8 mouse cellular contexts compared by ENCODE assay signal in the genomic region with DNA sequence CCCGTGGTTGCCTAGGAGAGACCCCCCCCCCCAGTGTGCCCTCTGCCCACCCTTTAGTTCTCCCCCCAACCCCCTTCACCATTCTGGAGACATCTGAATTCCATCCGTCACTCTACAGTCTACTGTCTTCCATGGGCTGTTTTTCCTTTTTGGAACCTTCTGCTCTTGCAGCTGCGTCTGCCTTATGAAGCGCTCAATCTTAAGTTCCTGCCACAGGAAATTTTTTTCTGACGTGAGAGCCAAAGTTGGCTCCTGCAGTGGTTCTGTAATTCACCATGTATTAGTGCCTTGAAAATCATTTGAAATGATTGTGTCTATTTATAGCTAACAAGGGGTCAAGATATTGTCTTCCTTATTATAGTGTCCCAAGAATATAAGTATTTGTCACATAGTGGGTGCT. TPM values are rescaled to one million over a fixed set of nuclear protein-coding genes. Genes with fewer than 3 reads are reported as not detected.
A peak's percentile ranks its signal among the peaks of the same experiment; 100 is the strongest.
DNase-seq lines count a peak whose midpoint lies in the region; ATAC-seq and TF ChIP-seq lines count a peak whose summit lies in the region.

No protein-coding gene starts in this region.

- DNase-seq in lung, adult 2 months, result no peak
- no peak for DNase-seq in lung, postnatal 14 days
- no peak for DNase-seq in limb, embryonic 14.5 days (ENCODE audit: low spot score)
- DNase-seq in spleen, postnatal 10 days (ENCODE audit: low spot score in 2 of 2), result no peak
- DNase-seq in gastrocnemius, postnatal 14 days, result no peak
- no peak for DNase-seq in embryo, embryonic 10 days (ENCODE audit: low spot score)

- no peaks in the 10 kb centered on the region for H3K9me3 ChIP-seq in forebrain, embryonic 12.5 days
- no peaks in the 10 kb centered on the region for H3K9me3 ChIP-seq in limb, embryonic 14.5 days (ENCODE audit: control insufficient read depth, low read length)

- H3K4me1 ChIP-seq in lung, adult 2 months (ENCODE audit: control insufficient read depth, insufficient read depth, low read length), result peaks cover 33% of the 10 kb centered on the region
- H3K4me1 ChIP-seq in forebrain, embryonic 12.5 days, result peaks cover 22% of the 10 kb centered on the region
- H3K4me1 ChIP-seq in limb, embryonic 14.5 days (ENCODE audit: control insufficient read depth, insufficient read depth, low read length), result peaks cover 12% of the 10 kb centered on the region
- H3K4me1 ChIP-seq in olfactory bulb, adult 2 months (ENCODE audit: control insufficient read depth, insufficient read depth, low read length), result peaks cover 19% of the 10 kb centered on the region

- H3K27me3 ChIP-seq in forebrain, embryonic 12.5 days, result peaks cover 4% of the 10 kb centered on the region
- no peaks in the 10 kb centered on the region for H3K27me3 ChIP-seq in limb, embryonic 14.5 days (ENCODE audit: control insufficient read depth, insufficient read depth, low read length)

- H3K27ac ChIP-seq in forebrain, embryonic 12.5 days, result no peak overlapping the region
- peak overlapping the region; percentile 81; the same call in 1 of the 2 replicates for H3K27ac ChIP-seq in limb, embryonic 14.5 days (replicated peaks; ENCODE audit: low read depth, low read length)
- H3K27ac ChIP-seq in olfactory bulb, adult 2 months (ENCODE audit: insufficient read depth, low read depth, low read length), result peak overlapping the region; percentile 86; the same call in 1 of the 2 replicates

- H3K36me3 ChIP-seq in forebrain, embryonic 12.5 days (replicated peaks), result peaks cover 31% of the 10 kb centered on the region
- H3K36me3 ChIP-seq in limb, embryonic 14.5 days (ENCODE audit: control insufficient read depth, insufficient read depth, low read length), result peaks cover 33% of the 10 kb centered on the region

- 24% methylated on average over 5 of the region's 5 CpGs for WGBS in lung, adult 2 months
- WGBS in forebrain, embryonic 12.5 days, result 76% methylated on average over 5 of the region's 5 CpGs
- WGBS in limb, embryonic 14.5 days, result 61% methylated on average over 5 of the region's 5 CpGs
- 46% methylated on average over 5 of the region's 5 CpGs for WGBS in olfactory bulb, adult 2 months

- H3K9ac ChIP-seq in forebrain, embryonic 12.5 days, result no peak overlapping the region
- H3K9ac ChIP-seq in limb, embryonic 14.5 days (ENCODE audit: low read depth, low read length, severe bottlenecking), result no peak overlapping the region

- intact Hi-C loops in gastrocnemius, postnatal 14 days (cut with DNase I; ENCODE audit: low total_unique reads), result no loop called here

- H3K4me3 ChIP-seq in lung, adult 2 months (replicated peaks; ENCODE audit: extremely low read depth, low read depth, low read length), result peak overlapping the region; percentile 64
- peak overlapping the region; percentile 50; the same call in 1 of the 2 replicates for H3K4me3 ChIP-seq in forebrain, embryonic 12.5 days (replicated peaks)
- peak overlapping the region; percentile 59 for H3K4me3 ChIP-seq in limb, embryonic 14.5 days (replicated peaks; ENCODE audit: low read length)
- peak overlapping the region; percentile 67 for H3K4me3 ChIP-seq in olfactory bulb, adult 2 months (ENCODE audit: insufficient read depth, low read depth, low read length)

- no peak for TF ChIP-seq POLR2A in lung, adult 2 months (IDR thresholded peaks at IDR 0.05; ENCODE audit: borderline replicate concordance, extremely low read depth, low read depth, low read length)
- no peak for TF ChIP-seq POLR2A in limb, embryonic 14.5 days (IDR thresholded peaks at IDR 0.05; ENCODE audit: borderline replicate concordance, extremely low read depth, insufficient read depth, insufficient read length)
- no peak for TF ChIP-seq POLR2A in olfactory bulb, adult 2 months (IDR thresholded peaks at IDR 0.05; ENCODE audit: insufficient read depth, low read depth, low read length)

- TF ChIP-seq CTCF in lung, adult 2 months (IDR thresholded peaks at IDR 0.05; ENCODE audit: insufficient read depth, low read length), result no peak
- no peak for TF ChIP-seq CTCF in olfactory bulb, adult 2 months (IDR thresholded peaks at IDR 0.05; ENCODE audit: insufficient read depth, low read depth, low read length)

- no peak for ATAC-seq in forebrain, embryonic 12.5 days (ENCODE audit: low FRiP score)
- ATAC-seq in limb, embryonic 14.5 days (ENCODE audit: low FRiP score, low read depth), result no peak

- H3K4me2 ChIP-seq in forebrain, embryonic 12.5 days, result peak overlapping the region; percentile 82
- peak overlapping the region; percentile 93 for H3K4me2 ChIP-seq in limb, embryonic 14.5 days (replicated peaks; ENCODE audit: low read depth, low read length, severe bottlenecking)

RNA-seq across cellular contexts. Expression of a gene that starts 6.3 kb away (rescaled TPM):
- polyA plus RNA-seq in lung, adult 2 months (2012; rRNA removed), result 395 and 450 TPM in 2 replicates
- 27.3 and 27.8 TPM in 2 replicates for polyA plus RNA-seq in forebrain, embryonic 12.5 days (2016; fragmentation: Nextera tagmentation; extraction: Ambion mirVana)
- polyA plus RNA-seq in limb, embryonic 14.5 days (2012; rRNA removed), result 45.3 and 52.3 TPM in 2 replicates
- polyA plus RNA-seq in limb, embryonic 14.5 days (2014; fragmentation: Nextera tagmentation; extraction: Ambion mirVana), result 31.1 and 32.1 TPM in 2 replicates
- not detected in 2 replicates for polyA plus RNA-seq in olfactory bulb, adult 2 months (2012; ENCODE audit: insufficient read depth, insufficient read length, low replicate concordance, missing spikeins)
- 10 to 100 TPM; 20.8 to 35.1 TPM for total RNA-seq in gastrocnemius, postnatal 14 days (2021)

RNA-seq across cellular contexts. Expression of a gene that starts 7.8 kb away (rescaled TPM):
- polyA plus RNA-seq in lung, adult 2 months (2012; rRNA removed), result 506 and 507 TPM in 2 replicates
- polyA plus RNA-seq in forebrain, embryonic 12.5 days (2016; fragmentation: Nextera tagmentation; extraction: Ambion mirVana), result 686 and 713 TPM in 2 replicates
- 1,470 and 1,488 TPM in 2 replicates for polyA plus RNA-seq in limb, embryonic 14.5 days (2012; rRNA removed)
- polyA plus RNA-seq in limb, embryonic 14.5 days (2014; fragmentation: Nextera tagmentation; extraction: Ambion mirVana), result 1,253 and 1,319 TPM in 2 replicates
- polyA plus RNA-seq in olfactory bulb, adult 2 months (2012; ENCODE audit: insufficient read depth, insufficient read length, low replicate concordance, missing spikeins), result not detected in 2 replicates
- total RNA-seq in gastrocnemius, postnatal 14 days (2021), result 100 to 1,000 TPM; 867 to 957 TPM

RNA-seq across cellular contexts. Expression of a gene that starts 7.8 kb away (rescaled TPM):
- 334 and 389 TPM in 2 replicates for polyA plus RNA-seq in lung, adult 2 months (2012; rRNA removed)
- 371 and 397 TPM in 2 replicates for polyA plus RNA-seq in forebrain, embryonic 12.5 days (2016; fragmentation: Nextera tagmentation; extraction: Ambion mirVana)
- 302 and 363 TPM in 2 replicates for polyA plus RNA-seq in limb, embryonic 14.5 days (2012; rRNA removed)
- polyA plus RNA-seq in limb, embryonic 14.5 days (2014; fragmentation: Nextera tagmentation; extraction: Ambion mirVana), result 505 and 530 TPM in 2 replicates
- polyA plus RNA-seq in olfactory bulb, adult 2 months (2012; ENCODE audit: insufficient read depth, insufficient read length, low replicate concordance, missing spikeins), result 751 TPM in 1 of 2 replicates, not detected in the other
- 100 to 1,000 TPM; 327 to 338 TPM for total RNA-seq in gastrocnemius, postnatal 14 days (2021)

RNA-seq across cellular contexts. Expression of a gene that starts 26.3 kb away (rescaled TPM):
- 28.3 and 30.4 TPM in 2 replicates for polyA plus RNA-seq in lung, adult 2 months (2012; rRNA removed)
- polyA plus RNA-seq in forebrain, embryonic 12.5 days (2016; fragmentation: Nextera tagmentation; extraction: Ambion mirVana), result 54.7 and 55.1 TPM in 2 replicates
- 42.9 and 45.9 TPM in 2 replicates for polyA plus RNA-seq in limb, embryonic 14.5 days (2012; rRNA removed)
- polyA plus RNA-seq in limb, embryonic 14.5 days (2014; fragmentation: Nextera tagmentation; extraction: Ambion mirVana), result 57.9 and 59.4 TPM in 2 replicates
- not detected in 2 replicates for polyA plus RNA-seq in olfactory bulb, adult 2 months (2012; ENCODE audit: insufficient read depth, insufficient read length, low replicate concordance, missing spikeins)
- total RNA-seq in gastrocnemius, postnatal 14 days (2021), result 10 to 100 TPM; 17.6 to 19.8 TPM

RNA-seq across cellular contexts. Expression of a gene that starts 35.0 kb away (rescaled TPM):
- polyA plus RNA-seq in lung, adult 2 months (2012; rRNA removed), result 34.6 and 87.6 TPM in 2 replicates
- 11.4 and 13.3 TPM in 2 replicates for polyA plus RNA-seq in forebrain, embryonic 12.5 days (2016; fragmentation: Nextera tagmentation; extraction: Ambion mirVana)
- polyA plus RNA-seq in limb, embryonic 14.5 days (2012; rRNA removed), result 29.7 and 32.6 TPM in 2 replicates
- 44.2 and 61.1 TPM in 2 replicates for polyA plus RNA-seq in limb, embryonic 14.5 days (2014; fragmentation: Nextera tagmentation; extraction: Ambion mirVana)
- polyA plus RNA-seq in olfactory bulb, adult 2 months (2012; ENCODE audit: insufficient read depth, insufficient read length, low replicate concordance, missing spikeins), result not detected in 2 replicates
- 10 to 100 TPM in 1 of 2 experiments, 1 to 10 TPM in 1; 9.6 to 25.8 TPM for total RNA-seq in gastrocnemius, postnatal 14 days (2021)
